Mouse (Mus musculus): Measurements from ENCODE around the gene Abt1. TPM values are rescaled to one million over a fixed set of nuclear protein-coding genes. Genes with fewer than 3 reads are reported as not detected.
A peak's percentile ranks its signal among the peaks of the same experiment; 100 is the strongest.

Gene Abt1
- polyA plus RNA-seq, 1 experiment from 2014 or later: 8.4 TPM

GRCm38 (mm10) chr13:23431351-23431771, 7.7 kb upstream of the Abt1 start:
- peak overlapping the region; percentile 50 for H3K4me3 ChIP-seq (ENCODE audit: low read depth, low read length)
- DNase-seq (ENCODE audit: low spot score): peak; percentile 91
- TF ChIP-seq EP300 (IDR thresholded peaks at IDR 0.05): peak; percentile 80
- TF ChIP-seq CTCF (IDR thresholded peaks at IDR 0.05): no peak

GRCm38 (mm10) chr13:23430734-23431133, 7.1 kb upstream of the Abt1 start:
- DNase-seq (ENCODE audit: low spot score): peak; percentile 94
- Histone ChIP-seq H3K4me1 (ENCODE audit: insufficient read depth, low read depth, low read length) (peaks cover 5% of the 10 kb centered on the region; the same call in 1 of the 2 replicates), H3K9me3 (ENCODE audit: low read length) (no peaks in the 10 kb centered on the region), H3K4me2 (replicated peaks; ENCODE audit: low read depth, low read length) (peak overlapping the region; percentile 65), H3K36me3 (ENCODE audit: insufficient read depth, low read length) (no peaks in the 10 kb centered on the region), H3K4me3 (ENCODE audit: low read depth, low read length) (peak overlapping the region; percentile 50), H3K9ac (replicated peaks; ENCODE audit: low read depth) (peak overlapping the region; percentile 36), H3K27ac (ENCODE audit: low read length) (peak overlapping the region; percentile 91), H3K27me3 (replicated peaks; ENCODE audit: insufficient read depth, low read length) (no peaks in the 10 kb centered on the region)
- 0% methylated on average over 17 of the region's 17 CpGs for WGBS
- peak; percentile 75 for TF ChIP-seq CTCF (IDR thresholded peaks at IDR 0.05)
- no peak for TF ChIP-seq EP300 (IDR thresholded peaks at IDR 0.05)
- peak; percentile 63 for ATAC-seq

More at GRCm38 (mm10) chr13:23431351-23431771, 7.7 kb upstream of the Abt1 start:
- peak; percentile 67 for ATAC-seq
- Histone ChIP-seq H3K27ac (ENCODE audit: low read length) (peak overlapping the region; percentile 91), H3K4me2 (replicated peaks; ENCODE audit: low read depth, low read length) (peak overlapping the region; percentile 65), H3K36me3 (ENCODE audit: insufficient read depth, low read length) (no peaks in the 10 kb centered on the region), H3K9me3 (ENCODE audit: low read length) (no peaks in the 10 kb centered on the region), H3K9ac (replicated peaks; ENCODE audit: low read depth) (peak overlapping the region; percentile 37), H3K27me3 (replicated peaks; ENCODE audit: insufficient read depth, low read length) (no peaks in the 10 kb centered on the region), H3K4me1 (ENCODE audit: insufficient read depth, low read depth, low read length) (peaks cover 7% of the 10 kb centered on the region; the same call in 1 of the 2 replicates)
- under 1% methylated on average over 15 of the region's 15 CpGs for WGBS

GRCm38 (mm10) chr13:23429771-23430380, 6.2 kb upstream of the Abt1 start:
- Histone ChIP-seq H3K9me3 (ENCODE audit: low read length) (no peaks in the 10 kb centered on the region), H3K4me1 (ENCODE audit: insufficient read depth, low read depth, low read length) (peaks cover 3% of the 10 kb centered on the region; the same call in 1 of the 2 replicates), H3K4me2 (replicated peaks; ENCODE audit: low read depth, low read length) (peak overlapping the region; percentile 65), H3K27me3 (replicated peaks; ENCODE audit: insufficient read depth, low read length) (no peaks in the 10 kb centered on the region), H3K36me3 (ENCODE audit: insufficient read depth, low read length) (no peaks in the 10 kb centered on the region), H3K4me3 (ENCODE audit: low read depth, low read length) (peak overlapping the region; percentile 50), H3K9ac (replicated peaks; ENCODE audit: low read depth) (peak overlapping the region; percentile 24; the same call in 1 of the 2 replicates), H3K27ac (ENCODE audit: low read length) (no peak overlapping the region)
- no peak for ATAC-seq
- 27% methylated on average over 10 of the region's 10 CpGs for WGBS
- no peak for DNase-seq (ENCODE audit: low spot score)
- no peak for TF ChIP-seq CTCF (IDR thresholded peaks at IDR 0.05)
- no peak for TF ChIP-seq EP300 (IDR thresholded peaks at IDR 0.05)

- H3K36me3 ChIP-seq (ENCODE audit: insufficient read depth, low read length): no peaks in the 10 kb centered on the region
- no peak overlapping the region for H3K4me2 ChIP-seq (replicated peaks; ENCODE audit: low read depth, low read length)
- no peak for DNase-seq (ENCODE audit: low spot score)
- no peaks in the 10 kb centered on the region for H3K9me3 ChIP-seq (ENCODE audit: low read length)
- H3K27ac ChIP-seq (ENCODE audit: low read length): no peak overlapping the region
- H3K4me1 ChIP-seq (ENCODE audit: insufficient read depth, low read depth, low read length): peaks cover 3% of the 10 kb centered on the region; the same call in 1 of the 2 replicates
- 65% methylated on average over 16 of the region's 16 CpGs for WGBS
- no peak overlapping the region for H3K9ac ChIP-seq (replicated peaks; ENCODE audit: low read depth)
- H3K27me3 ChIP-seq (replicated peaks; ENCODE audit: insufficient read depth, low read length): no peaks in the 10 kb centered on the region
- ATAC-seq: no peak
- no peak overlapping the region for H3K4me3 ChIP-seq (ENCODE audit: low read depth, low read length)
- TF ChIP-seq CTCF (IDR thresholded peaks at IDR 0.05) (no peak), EP300 (IDR thresholded peaks at IDR 0.05) (no peak)
Measured at GRCm38 (mm10) chr13:23428166-23428993, 4.7 kb upstream of the Abt1 start.

- WGBS: 49% methylated on average over 10 of the region's 10 CpGs
- peaks cover 3% of the 10 kb centered on the region; the same call in 1 of the 2 replicates for H3K4me1 ChIP-seq (ENCODE audit: insufficient read depth, low read depth, low read length)
- no peaks in the 10 kb centered on the region for H3K36me3 ChIP-seq (ENCODE audit: insufficient read depth, low read length)
- no peaks in the 10 kb centered on the region for H3K9me3 ChIP-seq (ENCODE audit: low read length)
- H3K4me2 ChIP-seq (replicated peaks; ENCODE audit: low read depth, low read length): no peak overlapping the region
- H3K4me3 ChIP-seq (ENCODE audit: low read depth, low read length): no peak overlapping the region
- H3K27ac ChIP-seq (ENCODE audit: low read length): no peak overlapping the region
- TF ChIP-seq EP300 (IDR thresholded peaks at IDR 0.05) (no peak), CTCF (IDR thresholded peaks at IDR 0.05) (no peak)
- ATAC-seq (no peak), DNase-seq (ENCODE audit: low spot score) (no peak)
- H3K9ac ChIP-seq (replicated peaks; ENCODE audit: low read depth): no peak overlapping the region
- no peaks in the 10 kb centered on the region for H3K27me3 ChIP-seq (replicated peaks; ENCODE audit: insufficient read depth, low read length)
Measured at GRCm38 (mm10) chr13:23427401-23427910, 3.8 kb upstream of the Abt1 start.

- H3K9ac ChIP-seq (replicated peaks; ENCODE audit: low read depth): no peak overlapping the region
- no peaks in the 10 kb centered on the region for H3K27me3 ChIP-seq (replicated peaks; ENCODE audit: insufficient read depth, low read length)
- no peak for DNase-seq (ENCODE audit: low spot score)
- TF ChIP-seq CTCF (IDR thresholded peaks at IDR 0.05): no peak
- TF ChIP-seq EP300 (IDR thresholded peaks at IDR 0.05): no peak
- H3K36me3 ChIP-seq (ENCODE audit: insufficient read depth, low read length): no peaks in the 10 kb centered on the region
- H3K4me2 ChIP-seq (replicated peaks; ENCODE audit: low read depth, low read length): no peak overlapping the region
- H3K27ac ChIP-seq (ENCODE audit: low read length): no peak overlapping the region
- ATAC-seq: no peak
- WGBS: 21% methylated on average over 14 of the region's 14 CpGs
- no peaks in the 10 kb centered on the region for H3K9me3 ChIP-seq (ENCODE audit: low read length)
- no peak overlapping the region for H3K4me3 ChIP-seq (ENCODE audit: low read depth, low read length)
- H3K4me1 ChIP-seq (ENCODE audit: insufficient read depth, low read depth, low read length): peaks cover 3% of the 10 kb centered on the region; the same call in 1 of the 2 replicates
Measured at GRCm38 (mm10) chr13:23426922-23427321, 3.3 kb upstream of the Abt1 start.
